Mouse (Mus musculus) C2C12 (cell line): Measurements from ENCODE around the gene Psg21.

Experiments used
- CTCF ChIP-seq: IDR thresholded peaks from one replicate; pipeline ENCODE4 v1.5.1; 2011; ENCODE audit not compliant: control insufficient read depth, insufficient read depth, insufficient read length
- MYOD1 ChIP-seq: IDR thresholded peaks from one replicate; pipeline ENCODE4 v1.6.1; 2011; ENCODE audit warnings: low read depth; ENCODE audit not compliant: control insufficient read depth, insufficient read length
- MYOG ChIP-seq: IDR thresholded peaks from one replicate; pipeline ENCODE4 v1.6.1; 2011; ENCODE audit not compliant: control insufficient read depth, insufficient read length; ENCODE audit errors: extremely low read depth
- USF1 ChIP-seq: IDR thresholded peaks from one replicate; pipeline ENCODE4 v1.6.1; 2011; ENCODE audit warnings: low read depth, mild to moderate bottlenecking, control low read depth, moderate library complexity

DNA sequence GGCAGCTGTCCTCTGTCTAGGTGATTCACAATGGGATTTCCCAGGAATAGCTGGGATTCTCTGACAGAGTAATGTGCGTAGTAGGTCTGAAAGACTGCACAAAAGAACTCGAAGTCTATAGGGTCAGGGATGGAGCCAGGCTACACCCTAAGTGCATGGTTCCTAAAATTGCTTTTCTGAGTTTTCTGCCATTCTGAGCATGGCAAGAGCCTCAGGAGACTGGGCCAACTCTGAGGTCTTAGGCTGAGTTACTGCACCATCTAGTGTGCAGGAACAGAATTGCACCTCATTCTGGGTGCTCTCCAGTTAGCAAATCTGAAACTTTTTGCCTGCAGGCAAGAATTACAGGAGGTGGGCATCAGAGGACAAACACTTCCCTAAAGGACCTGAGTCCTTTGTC, 23.2 kb upstream of the Psg21 start:
- no peak for TF ChIP-seq USF1
- TF ChIP-seq CTCF = no peak
- TF ChIP-seq MYOG = no peak
- no peak for TF ChIP-seq MYOD1
